Mouse (Mus musculus): ENCODE results near the gene Ranbp6.

The Ranbp6 gene

GRCm38 (mm10) chr19:29810022-29810421 is 2.8 kb downstream of the Ranbp6 start:
- DNase-seq (ENCODE audit: low read depth in 2 of 2, low spot score in 2 of 2), result no peak

GRCm38 (mm10) chr19:29805917-29806785 is 6.6 kb downstream of the Ranbp6 start, which contains the start of gene 9930021J03Rik:
TSS of gene 9930021J03Rik (minus strand) at chr19:29805989.
- peak; percentile 98 to 99 for DNase-seq (ENCODE audit: low read depth in 2 of 2, low spot score in 2 of 2)

GRCm38 (mm10) chr19:29805101-29805916 is 7.5 kb downstream of the Ranbp6 start:
- DNase-seq (ENCODE audit: low read depth in 2 of 2, low spot score in 2 of 2), result peak; percentile 52 to 55

GRCm38 (mm10) chr19:29803946-29804345 is 8.8 kb downstream of the Ranbp6 start:
- no peak for DNase-seq (ENCODE audit: low read depth in 2 of 2, low spot score in 2 of 2)

GRCm38 (mm10) chr19:29797371-29797770 is 15.4 kb downstream of the Ranbp6 start:
- no peak for DNase-seq (ENCODE audit: low read depth in 2 of 2, low spot score in 2 of 2)

- no peak for DNase-seq (ENCODE audit: low read depth in 2 of 2, low spot score in 2 of 2)
Observed at GRCm38 (mm10) chr19:29787997-29788396, 24.8 kb downstream of the Ranbp6 start.

GRCm38 (mm10) chr19:29782914-29783313 is 29.9 kb downstream of the Ranbp6 start:
- DNase-seq (ENCODE audit: low read depth in 2 of 2, low spot score in 2 of 2), result no peak

Measured in CD8-positive naive resting alpha-beta T cell, adult 2 months (primary cell).